Mouse (Mus musculus) cerebral cortex, adult 2 months (tissue): ENCODE results near the gene Galntl6.

Source experiments
- WGBS: fragments of 180-500 bp; shearing (Covaris S2); methylation state at CpG from one replicate; pipeline ENCODE4 v1.1.7; 2018; 5-methylcytosine and 5-hydroxymethylcytosine counted together

The Galntl6 gene

GRCm38 (mm10) chr8:57941113-57941512 lies 971.3 kb downstream of the Galntl6 start:
- 59% methylated on average over 2 of the region's 2 CpGs for WGBS

- WGBS, result 59% methylated on average over 5 of the region's 5 CpGs
Observed at GRCm38 (mm10) chr8:57939856-57940420, 972.5 kb downstream of the Galntl6 start.

DNA sequence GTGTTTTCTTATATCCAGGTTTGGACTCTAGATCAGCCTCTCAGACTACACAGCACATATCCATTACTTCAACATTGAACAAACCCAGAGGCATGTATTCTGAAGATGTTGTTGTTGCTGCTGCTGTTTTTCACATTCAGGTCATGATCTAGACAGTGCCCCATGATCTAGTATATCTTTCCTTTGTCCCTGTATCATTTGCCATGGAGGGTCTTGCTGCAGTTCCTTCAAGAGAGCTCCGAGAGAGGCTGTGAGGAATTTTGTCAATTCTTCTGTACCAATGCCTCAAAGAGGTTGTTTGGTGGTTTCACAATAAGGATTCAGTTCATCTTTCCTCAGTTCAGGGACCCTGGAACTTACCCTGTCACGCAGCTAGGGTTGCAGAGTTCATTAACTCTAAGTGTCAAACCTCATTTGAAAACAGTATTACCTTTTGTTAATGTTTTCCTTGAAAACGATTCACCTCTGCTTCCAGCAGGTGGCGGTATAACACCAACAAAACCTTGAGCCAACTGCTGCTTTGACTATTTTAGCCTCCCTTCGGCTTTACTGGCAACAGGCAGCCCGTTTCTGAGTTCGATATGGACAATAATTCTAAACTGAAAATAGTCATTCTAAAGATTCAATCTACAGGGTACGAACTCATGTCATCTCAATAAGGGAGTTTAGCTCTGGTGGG lies 973.1 kb downstream of the Galntl6 start:
- 12% methylated on average over 8 of the region's 8 CpGs for WGBS

DNA sequence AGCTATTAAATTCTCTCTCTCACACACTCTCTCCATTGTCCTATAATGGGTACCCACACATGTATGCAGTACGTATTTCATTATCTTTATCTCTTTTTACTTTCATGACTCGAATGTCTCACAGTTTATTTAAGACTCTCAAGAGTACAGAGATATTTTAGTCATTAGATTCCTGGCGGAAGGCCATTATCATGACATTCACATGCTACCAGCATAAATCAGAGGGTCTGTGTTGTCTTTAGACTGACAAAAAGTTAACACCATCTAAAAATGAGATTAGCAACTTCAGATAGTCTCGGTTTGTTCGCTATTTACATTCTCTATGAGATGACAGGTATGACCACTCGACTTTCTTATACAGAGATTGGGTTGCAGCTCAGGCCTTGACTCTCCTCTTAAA lies 985.4 kb downstream of the Galntl6 start:
- WGBS, result 71% methylated on average over 6 of the region's 6 CpGs

DNA sequence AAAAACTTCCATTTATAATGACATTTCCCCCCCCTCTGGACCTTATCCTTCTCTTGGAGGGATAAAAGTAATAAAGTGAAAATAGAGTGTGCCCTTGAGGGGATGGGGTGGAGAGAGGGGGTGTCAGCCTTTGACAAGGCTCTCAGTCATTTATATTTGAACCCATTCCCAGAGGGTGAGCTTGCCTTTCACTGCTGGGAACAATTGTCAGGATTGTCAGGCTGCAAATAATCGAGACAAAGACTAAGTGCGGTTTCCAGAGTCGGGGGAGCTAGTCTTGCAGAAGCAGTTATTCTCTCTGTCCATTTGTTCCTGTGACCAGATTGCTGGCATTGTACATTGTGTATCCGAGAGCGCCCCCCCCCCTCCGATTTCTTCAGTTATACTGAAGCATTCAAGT lies 988.9 kb downstream of the Galntl6 start:
- 45% methylated on average over 6 of the region's 6 CpGs for WGBS

- 73% methylated on average over 6 of the region's 6 CpGs for WGBS
Observed at GRCm38 (mm10) chr8:57923130-57923529, 989.3 kb downstream of the Galntl6 start.

DNA sequence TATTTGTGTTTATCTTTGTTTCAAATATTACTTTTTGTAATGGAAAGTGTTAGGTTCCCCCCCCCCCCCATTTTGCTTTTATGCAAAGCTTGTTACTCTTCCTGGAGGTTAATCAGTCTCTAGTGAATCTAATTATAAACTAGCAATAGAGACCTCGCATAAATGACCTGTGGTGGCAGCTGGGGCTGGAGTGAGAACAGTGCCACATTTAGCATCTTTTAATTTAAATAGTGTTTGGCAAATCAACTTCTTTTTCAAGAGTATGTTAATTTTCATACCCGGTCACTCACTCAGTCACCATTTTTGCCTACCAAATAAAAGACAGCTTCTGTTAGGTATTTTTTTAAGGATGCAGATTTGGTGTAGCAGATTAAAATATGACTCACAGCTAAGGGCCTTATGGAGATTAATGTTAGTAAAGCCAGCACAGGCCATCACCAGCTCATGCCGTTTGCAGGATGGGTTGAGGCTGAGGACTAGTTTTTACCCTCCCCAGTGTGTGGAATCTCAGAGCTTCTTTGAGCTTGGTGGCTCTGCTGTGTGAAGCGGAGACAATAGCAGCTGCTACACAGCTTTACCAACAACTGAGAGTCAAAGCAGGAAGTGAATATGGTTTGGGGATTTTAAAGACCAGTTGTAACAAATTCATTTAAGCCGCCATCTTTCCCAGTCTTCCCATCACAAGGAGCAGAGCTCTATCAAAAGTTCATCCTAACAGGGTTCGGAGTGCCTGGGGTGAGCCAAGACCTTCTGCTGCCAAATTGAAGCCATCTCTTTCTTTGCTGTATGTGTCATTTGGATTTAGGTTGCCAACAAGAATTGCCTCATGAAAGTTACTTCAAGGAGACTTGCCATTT lies 990.0 kb downstream of the Galntl6 start:
- 65% methylated on average over 6 of the region's 6 CpGs for WGBS

DNA sequence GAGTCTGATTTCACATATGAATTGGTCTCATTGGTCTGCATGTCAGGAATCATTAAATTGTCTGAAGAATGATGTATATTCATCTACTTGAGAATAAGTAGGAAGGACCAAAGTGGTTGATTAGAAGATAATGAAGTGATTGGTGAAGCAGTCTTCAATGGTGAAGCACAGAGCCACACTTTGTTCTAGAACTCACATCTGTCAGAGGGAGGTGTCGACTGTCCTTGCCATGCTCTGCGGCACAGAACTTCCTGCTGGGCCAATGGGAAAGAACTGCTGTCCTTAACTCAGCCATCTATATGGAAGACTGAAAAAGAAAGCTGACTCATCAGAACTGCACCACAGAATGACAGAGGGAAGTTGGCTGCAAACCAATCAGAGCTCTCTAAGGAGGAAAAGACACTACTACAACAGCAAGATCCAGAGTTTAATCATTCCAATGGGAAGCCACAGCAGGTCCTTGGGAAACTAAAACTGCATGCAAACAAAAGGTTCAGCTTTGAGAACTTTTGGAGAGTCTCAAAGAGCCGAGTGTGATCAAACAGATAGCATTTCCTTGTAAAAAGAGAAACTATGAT lies 992.0 kb downstream of the Galntl6 start:
- 61% methylated on average over 3 of the region's 3 CpGs for WGBS

- 66% methylated on average over 9 of the region's 9 CpGs for WGBS
Observed at GRCm38 (mm10) chr8:57918720-57919640, 993.5 kb downstream of the Galntl6 start.

GRCm38 (mm10) chr8:57893360-57893759 lies 1019.1 kb downstream of the Galntl6 start:
- WGBS, result 74% methylated on average over 5 of the region's 5 CpGs

DNA sequence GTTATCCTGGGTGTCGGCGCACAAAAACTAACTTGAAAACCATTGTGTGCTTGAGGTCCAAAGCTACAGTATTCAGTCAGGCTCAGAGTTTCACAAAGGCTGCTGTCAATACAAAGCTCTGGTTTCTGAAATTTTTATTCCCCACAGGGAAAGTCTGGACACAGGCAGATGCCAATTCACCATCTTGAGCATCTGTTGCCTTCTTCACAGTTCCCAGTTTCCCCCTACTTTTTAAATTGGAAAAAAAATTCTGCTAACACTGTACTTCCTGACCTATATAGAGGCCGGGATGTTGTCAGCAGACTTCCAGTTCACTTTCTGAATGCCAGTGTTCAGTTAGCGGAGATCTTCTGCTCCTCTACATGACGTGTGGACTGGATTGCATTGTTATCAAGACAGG lies 1020.3 kb downstream of the Galntl6 start:
- WGBS, result 55% methylated on average over 5 of the region's 5 CpGs

- WGBS, result 27% methylated on average over 4 of the region's 4 CpGs
Observed at GRCm38 (mm10) chr8:57890159-57890558, 1022.3 kb downstream of the Galntl6 start.

GRCm38 (mm10) chr8:57879452-57879851 lies 1033.0 kb downstream of the Galntl6 start:
- WGBS, result 33% methylated on average over 11 of the region's 11 CpGs

- 49% methylated on average over 5 of the region's 5 CpGs for WGBS
Observed at GRCm38 (mm10) chr8:57843461-57843860, 1069.0 kb downstream of the Galntl6 start.

GRCm38 (mm10) chr8:57842462-57843391 lies 1069.7 kb downstream of the Galntl6 start:
- WGBS, result 39% methylated on average over 13 of the region's 13 CpGs

DNA sequence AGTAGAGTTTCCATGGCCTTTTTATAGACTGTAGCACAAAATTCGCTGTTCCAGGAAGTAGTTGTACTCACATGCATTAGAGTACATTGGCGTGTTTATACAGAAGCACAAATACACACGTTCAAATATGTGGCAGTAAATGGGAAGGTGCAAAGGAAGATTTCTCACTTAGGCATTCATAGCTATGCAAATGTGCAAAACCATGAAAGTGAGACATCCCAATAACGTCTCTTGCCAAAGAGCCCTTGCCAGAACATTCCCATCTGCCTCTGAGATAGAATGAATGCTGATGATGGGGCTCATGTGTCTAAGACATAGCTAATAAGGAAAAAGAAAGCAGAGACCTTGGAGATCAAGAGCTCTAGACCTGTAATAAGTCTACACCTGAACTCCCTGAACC lies 1071.0 kb downstream of the Galntl6 start:
- 36% methylated on average over 4 of the region's 4 CpGs for whole genome bisulfite sequencing

DNA sequence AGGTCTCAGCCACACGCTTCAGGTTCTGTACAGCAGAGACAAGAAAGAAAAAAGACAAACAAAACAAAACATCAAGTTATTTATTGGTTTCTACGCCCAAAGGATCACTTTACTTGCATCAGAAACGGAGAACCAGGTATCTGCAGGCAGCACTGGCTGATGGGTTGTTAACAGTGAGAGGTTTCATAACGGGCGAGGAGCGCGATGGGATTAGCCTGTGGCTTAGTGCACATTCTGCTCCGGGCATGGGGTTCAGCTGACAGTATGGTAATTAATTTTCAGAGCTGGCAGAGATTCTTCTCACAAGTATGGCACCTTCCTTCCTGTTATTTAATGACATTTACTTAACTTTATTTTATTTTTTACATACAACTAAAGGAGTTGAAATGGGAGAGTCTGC lies 1075.1 kb downstream of the Galntl6 start:
- 48% methylated on average over 8 of the region's 8 CpGs for WGBS

DNA sequence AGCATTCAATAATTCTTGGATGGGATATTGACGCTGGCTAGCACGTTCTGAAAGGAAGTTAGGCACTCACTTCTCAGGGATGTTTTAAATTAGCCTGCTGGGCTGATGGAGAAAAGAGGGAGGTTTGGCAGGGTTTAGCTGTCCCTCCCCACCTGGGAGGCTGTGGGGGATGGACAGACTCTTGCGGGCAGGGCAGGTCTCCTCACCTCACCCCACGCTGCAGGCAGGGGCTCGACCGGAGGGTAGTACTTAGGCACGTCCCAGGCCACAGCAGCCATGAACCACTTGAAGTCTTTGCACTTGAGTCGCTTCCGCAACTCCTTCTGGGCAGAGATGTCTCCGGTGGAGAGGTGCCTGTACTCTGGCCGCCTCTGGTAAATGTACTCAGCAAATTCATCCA lies 1075.5 kb downstream of the Galntl6 start:
- 34% methylated on average over 11 of the region's 11 CpGs for WGBS

- 45% methylated on average over 15 of the region's 15 CpGs for WGBS
Observed at GRCm38 (mm10) chr8:57836201-57836883, 1076.1 kb downstream of the Galntl6 start.

DNA sequence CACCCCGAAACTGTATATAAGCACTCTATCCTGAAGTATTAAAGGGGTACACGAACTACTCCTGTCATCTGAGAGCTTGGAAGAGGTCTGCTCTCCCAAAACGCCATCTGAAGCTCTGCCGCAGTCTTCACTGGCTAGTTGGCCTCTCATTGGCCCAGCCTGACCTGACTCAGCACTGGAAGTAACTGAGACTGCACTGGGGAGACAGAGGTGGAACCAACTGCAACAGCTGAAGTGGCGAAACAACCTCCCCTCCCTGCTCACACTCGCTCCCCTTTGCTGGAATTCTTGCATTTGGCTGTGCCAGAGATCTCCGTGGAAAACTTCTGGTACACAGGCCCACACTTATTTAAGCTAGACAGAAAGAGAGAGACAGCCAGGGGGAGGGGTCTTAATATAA lies 1089.3 kb downstream of the Galntl6 start:
- 78% methylated on average over 7 of the region's 7 CpGs for WGBS
